8 mouse cellular contexts compared by ENCODE assay signal in genomic region chr10:71422047-71423037, GRCm38 (mm10).
DNase-seq lines count a peak whose midpoint lies in the region; TF ChIP-seq lines count a peak whose summit lies in the region.
"Had no signal": no experiment of that assay in that cellular context is flagged by ENCODE, and none has a peak within 500 bp of the region (broad histone marks: within the 10 kb centered on the region; RNA-seq: fewer than 3 reads in every experiment).

No protein-coding gene starts in this region.

- H3K36me3 ChIP-seq in ES-E14 (ENCODE audit: control insufficient read depth, insufficient read depth, low read length, poor library complexity, severe bottlenecking) = no peaks in the 10 kb centered on the region
- H3K36me3 ChIP-seq in midbrain, embryonic 10.5 days = no peaks in the 10 kb centered on the region
- H3K36me3 ChIP-seq: limb, embryonic 13.5 days had no signal

- H3K4me1 ChIP-seq in ES-E14 (ENCODE audit: control insufficient read depth in 2 of 2, insufficient read depth in 2 of 2, low read length in 2 of 2, poor library complexity in 1 of 2) = peaks cover 0 to 6% of the 10 kb centered on the region in 2 experiments; a peak in 1 of 4 replicates
- H3K4me1 ChIP-seq in midbrain, embryonic 10.5 days = no peaks in the 10 kb centered on the region
- H3K4me1 ChIP-seq: limb, embryonic 13.5 days had no signal

- DNase-seq in ES-E14 (ENCODE audit: low read depth, low spot score) = peak; percentile 71
- peak; percentile 60 for DNase-seq in adrenal gland, adult 18-20 months (ENCODE audit: low spot score in 2 of 2)
- peak; percentile 90 for DNase-seq in embryo, embryonic 10.5 days (ENCODE audit: low spot score)
- DNase-seq in heart, postnatal 4 days = peak; percentile 75
- DNase-seq in layer of hippocampus, postnatal 36 days = peak; percentile 29 to 66
- peak; percentile 76 for DNase-seq in midbrain, embryonic 10.5 days (ENCODE audit: low spot score)
- peak; percentile 9 for DNase-seq in skeletal muscle tissue, adult 2 months (ENCODE audit: low read depth, low spot score)

- no peaks in the 10 kb centered on the region for H3K27me3 ChIP-seq in midbrain, embryonic 10.5 days (ENCODE audit: low read depth, poor library complexity, severe bottlenecking)
- H3K27me3 ChIP-seq: limb, embryonic 13.5 days had no signal

- in situ Hi-C loops in ES-E14 (cut with MboI; ENCODE audit: low sequenced_read_pairs in 2 of 2, unreplicated experiment in 2 of 2) = no loop called here

- H3K9me3 ChIP-seq in ES-E14 (ENCODE audit: control insufficient read depth, insufficient read depth, low read depth, low read length) = no peaks in the 10 kb centered on the region
- H3K9me3 ChIP-seq in midbrain, embryonic 10.5 days (replicated peaks) = no peaks in the 10 kb centered on the region
- H3K9me3 ChIP-seq: limb, embryonic 13.5 days had no signal

- H3K4me3 ChIP-seq in ES-E14 (ENCODE audit: insufficient read depth in 1 of 2, low read depth in 1 of 2, low read length in 2 of 2, poor library complexity in 1 of 2, severe bottlenecking in 1 of 2) = no peak overlapping the region
- no peak overlapping the region for H3K4me3 ChIP-seq in midbrain, embryonic 10.5 days
- H3K4me3 ChIP-seq: limb, embryonic 13.5 days had no signal

- no peak overlapping the region for H3K9ac ChIP-seq in ES-E14 (ENCODE audit: insufficient read depth, low read depth, low read length, poor library complexity, severe bottlenecking)
- H3K9ac ChIP-seq: limb, embryonic 13.5 days had no signal

- WGBS in midbrain, embryonic 10.5 days = 47% methylated on average over 14 of the region's 14 CpGs

- no peak overlapping the region for H3K27ac ChIP-seq in ES-E14 (ENCODE audit: insufficient read depth, low read depth, low read length, poor library complexity, severe bottlenecking)
- H3K27ac ChIP-seq in midbrain, embryonic 10.5 days (replicated peaks) = no peak overlapping the region
- H3K27ac ChIP-seq: limb, embryonic 13.5 days had no signal

TF ChIP-seq in ES-E14, 5 proteins besides CTCF, POLR2A, EP300 and RAD21:
- no peak for TF ChIP-seq ZNF384 (IDR thresholded peaks at IDR 0.05; ENCODE audit: low read depth, low read length)
- peak; percentile 84 for TF ChIP-seq ZC3H11A (IDR thresholded peaks at IDR 0.05; ENCODE audit: borderline replicate concordance, low read depth, low read length)
- no peak for TF ChIP-seq MAFK (IDR thresholded peaks at IDR 0.05; ENCODE audit: insufficient read depth, low read depth, low read length)
- TF ChIP-seq CHD2 (IDR thresholded peaks at IDR 0.05; ENCODE audit: low read depth, low read length) = no peak
- TF ChIP-seq HCFC1 (IDR thresholded peaks at IDR 0.05; ENCODE audit: borderline replicate concordance, insufficient read depth, low read length) = no peak

Comparison
In these comparisons a context has a peak if more than half of its experiments do, and no peak if none do; other contexts are left out.
1. DNase-seq: peak in every context shown above with its lines; median percentile 90 in embryo, embryonic 10.5 days; 76 in midbrain, embryonic 10.5 days; 75 in heart, postnatal 4 days; 71 in ES-E14; 60 in adrenal gland, adult 18-20 months; 48 in layer of hippocampus, postnatal 36 days; 9 in skeletal muscle tissue, adult 2 months.